Mouse (Mus musculus) regulatory T cell (primary cell): Measurements from ENCODE around the gene Gm17545.

Source experiments
- in situ Hi-C: fragments of 300-600 bp; cut with MboI, MseI; formaldehyde crosslinking; loops from one replicate; pipeline ENCODE4 v1.15.1; 2025; ENCODE audit warnings: high pct_unique_total_duplicates

The Gm17545 gene

DNA sequence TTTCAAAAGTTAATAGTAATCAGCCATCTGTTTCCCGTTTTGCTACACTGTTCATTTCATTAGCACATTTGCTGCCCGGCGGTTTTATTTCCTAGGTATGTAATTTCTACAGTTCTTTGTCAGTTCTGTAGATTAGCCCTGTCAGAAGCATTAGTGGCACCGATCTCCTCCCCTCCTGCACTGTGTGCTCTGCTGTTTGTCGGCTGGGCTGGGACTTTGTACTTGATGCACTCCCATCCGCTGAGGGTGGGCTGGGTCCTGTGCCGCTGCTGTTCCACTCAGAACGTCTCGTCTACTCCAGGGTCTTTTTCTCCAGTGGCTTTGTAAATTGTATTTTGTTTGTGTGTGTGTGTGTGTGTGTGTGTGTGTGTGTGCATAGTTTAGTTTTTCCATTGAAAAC is 34.9 kb downstream of the Gm17545 start:
- in situ Hi-C loops: no loop called here

DNA sequence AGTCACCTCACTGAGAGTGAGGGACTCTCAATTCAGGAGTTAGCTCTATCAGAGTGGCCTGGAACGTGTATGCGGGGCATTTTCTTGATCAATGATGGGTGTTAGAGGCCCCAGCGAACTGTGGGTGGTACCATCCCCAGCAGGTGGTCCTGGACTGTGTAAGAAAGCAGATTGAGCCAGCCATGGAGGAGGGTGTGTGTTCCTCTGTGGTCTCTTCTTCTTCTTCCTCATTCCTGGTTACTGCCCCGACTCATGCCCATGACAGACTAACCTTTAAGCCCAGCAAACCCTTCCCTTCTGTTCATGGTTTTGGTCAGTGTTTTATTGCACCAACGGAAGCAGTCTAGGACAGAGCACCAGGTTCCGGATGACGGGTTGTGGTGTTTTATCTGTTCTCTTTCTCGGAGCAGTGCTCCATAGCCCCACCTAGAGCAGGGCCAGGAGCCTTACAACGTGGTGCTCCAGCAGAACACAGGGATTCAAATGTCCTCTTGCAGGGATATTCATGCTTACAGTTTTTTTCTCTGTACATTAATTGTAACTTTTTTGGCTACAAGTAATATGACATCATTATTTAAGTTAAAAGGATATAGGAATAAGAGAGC is 40.2 kb downstream of the Gm17545 start:
- in situ Hi-C loops: no loop called here

DNA sequence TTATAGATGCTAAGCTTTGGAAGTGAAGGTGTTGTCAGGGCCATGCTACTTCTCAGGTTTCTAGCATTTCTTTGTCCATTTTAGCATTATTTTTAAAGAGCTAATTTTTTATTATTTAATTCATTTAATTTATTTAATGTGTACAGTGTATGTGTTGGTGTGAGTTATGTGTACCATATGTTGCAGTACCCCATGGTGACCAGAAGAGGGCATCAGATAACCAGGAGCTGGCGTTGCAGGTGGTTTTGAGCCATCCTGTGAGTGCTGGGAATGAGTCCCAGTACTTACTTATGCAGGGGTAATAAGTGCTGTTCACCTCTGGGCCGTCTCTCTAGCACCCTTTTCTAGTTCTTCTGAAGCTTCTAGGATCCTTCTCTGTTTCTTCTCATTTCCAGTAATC is 41.0 kb downstream of the Gm17545 start:
- in situ Hi-C loops: no loop called here

DNA sequence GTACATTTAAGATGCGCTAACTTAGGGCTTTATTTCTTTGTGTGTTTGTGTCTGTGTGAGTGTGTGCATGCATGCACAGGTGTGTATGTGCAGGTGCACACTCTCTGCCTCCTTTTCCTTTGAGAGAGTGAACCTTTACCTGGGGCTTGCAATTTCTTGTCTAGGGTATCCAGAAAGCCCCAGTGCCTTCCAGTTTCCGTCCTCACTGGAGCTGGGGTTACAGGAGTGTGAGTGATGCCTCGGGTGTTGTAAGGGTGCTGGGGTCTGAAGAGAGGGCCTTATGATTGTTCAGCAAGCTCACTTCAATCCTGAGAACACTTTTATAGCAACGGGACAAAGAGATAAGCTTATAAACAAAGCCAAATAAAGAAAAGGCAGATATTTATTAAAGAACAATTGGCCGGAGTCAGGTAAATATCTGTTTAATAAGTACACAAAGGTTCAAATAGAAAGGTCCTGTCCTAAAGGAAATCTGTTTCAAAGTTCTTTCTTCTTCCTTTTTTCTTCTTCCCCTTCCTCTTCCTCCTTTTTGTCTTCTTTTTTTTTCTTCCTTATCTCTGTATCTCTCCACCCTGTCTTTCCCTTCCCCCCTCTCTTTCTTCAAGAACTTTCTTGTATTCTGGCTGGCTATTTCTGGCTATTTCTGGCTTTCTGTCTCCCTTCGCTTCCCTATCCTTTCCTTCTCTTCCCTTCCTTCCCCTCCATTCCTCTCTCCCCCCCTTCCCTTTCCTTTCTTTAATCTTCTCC is 43.1 kb downstream of the Gm17545 start:
- in situ Hi-C loops: no loop called here

DNA sequence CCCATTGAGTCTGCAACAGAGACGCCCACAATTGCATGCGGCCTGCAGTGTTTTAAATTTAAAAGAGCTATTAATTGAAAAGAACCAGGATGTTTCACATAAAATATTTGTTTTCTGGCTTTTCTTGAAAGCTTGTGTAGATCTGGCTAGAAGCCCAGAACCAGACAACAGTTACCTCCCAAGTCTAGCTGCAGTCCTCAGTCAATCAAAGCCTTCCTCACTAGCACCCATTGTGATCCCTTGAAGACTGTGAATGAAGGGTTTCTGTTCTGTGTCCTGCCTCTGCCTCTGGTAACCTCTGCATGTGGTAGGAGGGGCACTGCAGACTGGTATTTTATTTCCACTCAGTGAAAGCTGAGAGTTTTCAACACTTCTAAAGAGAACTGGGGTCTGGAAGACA is 48.9 kb downstream of the Gm17545 start:
- in situ Hi-C loops: no loop called here

DNA sequence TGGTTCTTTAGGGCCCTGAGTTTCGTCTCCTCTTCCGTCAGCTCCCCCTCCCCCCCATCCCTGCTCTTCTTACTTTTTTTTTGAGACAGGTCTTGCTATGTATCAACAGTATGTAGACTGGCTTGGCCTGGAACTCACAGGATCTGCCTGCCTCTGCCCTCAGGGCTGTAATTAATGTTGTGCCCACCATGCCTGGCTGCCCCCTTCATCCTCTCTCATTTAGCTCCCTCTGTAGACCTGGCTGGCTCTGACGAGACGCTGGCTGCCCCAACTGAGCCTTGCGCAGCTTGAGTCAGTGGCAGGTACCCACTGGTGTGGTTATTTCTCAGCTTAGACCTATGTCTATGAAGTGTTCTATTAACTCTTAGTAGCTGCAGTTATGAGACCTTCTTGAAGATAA is 49.5 kb downstream of the Gm17545 start:
- in situ Hi-C loops: no loop called here

DNA sequence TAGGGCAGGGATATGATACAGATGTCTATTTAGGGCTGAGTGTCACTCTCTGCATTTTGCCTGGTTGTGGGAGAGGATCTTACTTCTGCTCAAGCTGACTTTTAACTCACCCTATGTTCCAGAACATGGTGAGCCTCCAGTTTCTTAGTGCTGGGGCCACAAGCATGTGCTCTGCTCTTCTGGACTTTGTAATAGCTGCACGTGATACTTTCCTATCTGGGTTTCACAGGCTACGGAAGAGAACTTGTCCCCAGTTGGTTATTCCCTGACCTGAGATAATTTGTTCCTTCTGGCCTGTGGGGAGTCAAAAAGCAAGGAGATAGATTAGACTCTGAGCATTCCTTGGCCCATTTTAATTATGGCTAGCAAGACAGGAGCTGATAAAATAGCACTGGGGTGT is 51.5 kb downstream of the Gm17545 start:
- in situ Hi-C loops: no loop called here
